Mouse (Mus musculus): Measurements from ENCODE around the gene Cyp2c37.
"Not testable (repeated sequence)": the region's sequence is repeated elsewhere in the genome, so short reads cannot be mapped to it uniquely, and the experiment has no call there.

Cyp2c37 gene

GRCm38 (mm10) chr19:39992140-39992539, at the start of gene Cyp2c37:
TSS of gene Cyp2c37 (plus strand) at chr19:39992424.
- DNase-seq (ENCODE audit: low read depth, low spot score), result not testable (repeated sequence)

DNA sequence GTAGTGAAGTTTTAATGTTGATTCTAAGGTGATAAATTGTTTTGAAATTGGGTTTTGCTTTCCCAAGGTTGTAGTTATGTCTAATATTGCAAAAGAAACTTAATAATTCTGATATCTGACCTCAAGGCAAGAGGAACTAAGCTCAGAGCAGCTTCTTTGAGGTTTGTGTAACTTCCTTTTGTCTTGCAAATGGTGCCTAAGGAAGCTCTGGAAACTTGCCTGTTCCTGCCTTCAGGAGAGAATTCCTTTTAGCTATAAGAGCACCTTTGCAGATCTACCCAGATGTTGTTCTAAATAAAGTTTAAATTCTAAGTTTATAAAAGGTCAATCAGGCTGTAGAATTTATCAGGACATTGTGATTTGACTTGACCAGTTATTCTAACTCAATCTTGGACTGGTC, 31.4 kb upstream of the Cyp2c37 start:
- DNase-seq (ENCODE audit: low read depth, low spot score), result peak; percentile 40

DNA sequence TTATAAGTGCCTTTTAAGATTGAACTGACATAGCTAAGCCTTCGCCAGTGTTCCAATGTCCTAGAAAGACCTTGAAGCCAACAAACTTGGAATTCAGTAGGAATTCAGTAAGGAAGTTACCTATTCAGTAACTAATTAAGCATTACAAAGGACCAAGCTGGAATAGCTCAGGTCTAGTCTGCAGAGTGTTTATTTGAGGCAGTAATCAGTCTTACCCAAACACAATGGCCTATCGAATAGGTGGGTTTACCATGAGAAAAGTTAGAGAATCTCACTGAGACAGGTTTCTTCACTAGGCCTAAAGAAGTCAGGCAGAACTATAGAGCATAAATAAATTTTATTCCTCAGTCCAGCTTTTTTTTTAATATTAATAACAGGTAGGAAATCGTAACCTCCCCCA, 21.1 kb upstream of the Cyp2c37 start:
- peak; percentile 74 for DNase-seq (ENCODE audit: low read depth, low spot score)

DNA sequence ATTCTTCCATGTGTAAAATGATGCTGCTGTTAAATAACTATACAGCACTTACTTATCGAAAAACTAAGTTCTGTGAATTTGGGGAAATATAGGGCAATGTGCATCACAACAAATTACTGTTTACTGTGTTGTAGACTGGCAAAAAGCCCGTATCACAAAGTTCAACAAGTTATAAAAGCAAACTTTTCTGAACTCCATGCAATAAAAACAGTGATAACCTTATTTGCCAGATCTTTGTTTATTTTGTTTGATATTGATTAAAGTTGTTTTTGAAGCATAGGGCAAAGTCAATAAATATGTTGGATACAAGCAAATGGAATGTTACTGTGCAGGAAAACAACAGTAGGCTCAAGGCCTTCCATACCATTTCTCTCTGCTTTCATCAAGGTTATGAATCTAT, 2.8 kb upstream of the Cyp2c37 start:
- no peak for DNase-seq (ENCODE audit: low read depth, low spot score)
